Mouse (Mus musculus) spleen, adult 2 months (tissue): Measurements from ENCODE around the gene Ppp4r3b. TPM values are rescaled to one million over a fixed set of nuclear protein-coding genes. Genes with fewer than 3 reads are reported as not detected.

ENCODE experiments used
- DNase-seq, 2 experiments: peaks; one replicate each; pipeline versions ENCODE4 v3.0.0 to v3.0.0-alpha.2; 2012 to 2021; ENCODE audit warnings: low spot score in 2 of 2, low read depth in 1 of 2
- H3K27ac ChIP-seq: fragments of 200-500 bp; 2 replicates; pipeline ENCODE4 v1.5.1; 2012; ENCODE audit warnings: low read length, inconsistent platforms; ENCODE audit not compliant: insufficient read depth
- H3K27me3 ChIP-seq: fragments of 200-500 bp; 2 replicates; pipeline ENCODE4 v1.6.1; 2012; ENCODE audit warnings: mild to moderate bottlenecking, moderate library complexity, low read length, inconsistent platforms; ENCODE audit not compliant: control insufficient read depth, insufficient read depth
- H3K36me3 ChIP-seq: fragments of 200-500 bp; 2 replicates; pipeline ENCODE4 v1.6.1; 2012; ENCODE audit warnings: mild to moderate bottlenecking, low read length, inconsistent platforms; ENCODE audit not compliant: control insufficient read depth, insufficient read depth
- H3K4me1 ChIP-seq: fragments of 200-500 bp; 2 replicates; pipeline ENCODE4 v1.6.1; 2011; ENCODE audit warnings: inconsistent platforms; ENCODE audit not compliant: control insufficient read depth, insufficient read depth, insufficient read length
- H3K4me3 ChIP-seq: fragments of 200-500 bp; 2 replicates; pipeline ENCODE4 v1.5.1; 2011; ENCODE audit warnings: mild to moderate bottlenecking, inconsistent platforms; ENCODE audit not compliant: insufficient read depth, insufficient read length; ENCODE audit errors: extremely low read depth
- CTCF ChIP-seq: fragments of 200-500 bp; IDR thresholded peaks from 2 replicates; pipeline ENCODE4 v1.5.1; 2011; ENCODE audit warnings: mild to moderate bottlenecking, inconsistent platforms; ENCODE audit not compliant: insufficient read depth, insufficient read length, insufficient replicate concordance; ENCODE audit errors: extremely low read depth
- POLR2A ChIP-seq: fragments of 200-500 bp; IDR thresholded peaks from 2 replicates; pipeline ENCODE4 v1.6.1; 2011; ENCODE audit warnings: low read depth, low read length, inconsistent platforms
- WGBS: fragments of 180-500 bp; shearing (Covaris S2); methylation state at CpG from one replicate; pipeline ENCODE4 v1.1.7; 2018; 5-methylcytosine and 5-hydroxymethylcytosine counted together
- polyA plus RNA-seq: library from polyadenylated mRNA; depleted of rRNA; stranded (reverse); fragments of >200 nt; gene quantifications from 2 replicates; pipeline ENCODE4 v1.2.3, GENCODE M21; 2012

The Ppp4r3b gene
- polyA plus RNA-seq, 1 experiment, result 7.8 TPM

- no peaks in the 10 kb centered on the region for H3K4me1 ChIP-seq
- no peak overlapping the region for H3K27ac ChIP-seq
- no peaks in the 10 kb centered on the region for H3K27me3 ChIP-seq
- 90% methylated on average over 1 of the region's 1 CpGs for WGBS
- TF ChIP-seq CTCF, result no peak
- TF ChIP-seq POLR2A, result no peak
- H3K4me3 ChIP-seq, result no peak overlapping the region
- DNase-seq, result no peak
- peaks cover 12% of the 10 kb centered on the region for H3K36me3 ChIP-seq
Measured at GRCm38 (mm10) chr11:29233569-29233968, 60.9 kb downstream of the Ppp4r3b start.

GRCm38 (mm10) chr11:29237364-29237763 lies 64.7 kb downstream of the Ppp4r3b start:
- Histone ChIP-seq H3K4me1 (no peaks in the 10 kb centered on the region), H3K27me3 (no peaks in the 10 kb centered on the region), H3K27ac (no peak overlapping the region), H3K36me3 (no peaks in the 10 kb centered on the region; the same call in 1 of the 2 replicates), H3K4me3 (no peak overlapping the region)
- no peak for TF ChIP-seq CTCF
- DNase-seq, result no peak

DNA sequence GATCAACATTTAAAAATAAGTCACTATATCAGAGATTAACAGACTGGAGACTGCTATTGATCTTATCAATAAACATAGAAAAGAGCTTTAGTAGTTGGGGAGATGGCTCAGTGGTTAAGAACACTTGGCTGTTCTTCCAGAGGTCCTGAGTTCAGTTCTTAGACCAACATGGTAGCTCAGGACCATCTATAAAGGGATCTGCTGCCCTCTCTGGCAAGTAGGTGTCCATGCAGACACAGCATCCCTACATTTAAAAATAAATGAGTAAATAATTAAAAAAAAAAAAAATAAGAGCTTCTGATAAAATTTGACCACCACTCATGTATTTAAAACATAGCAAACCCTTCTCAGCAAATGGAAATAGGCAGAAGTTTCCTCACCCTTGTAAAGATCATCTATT lies 65.4 kb downstream of the Ppp4r3b start:
- Histone ChIP-seq H3K36me3 (peaks cover 4% of the 10 kb centered on the region), H3K27ac (no peak overlapping the region), H3K4me1 (no peaks in the 10 kb centered on the region), H3K27me3 (no peaks in the 10 kb centered on the region), H3K4me3 (no peak overlapping the region)
- TF ChIP-seq POLR2A (no peak), CTCF (no peak)
- no peak for DNase-seq

DNA sequence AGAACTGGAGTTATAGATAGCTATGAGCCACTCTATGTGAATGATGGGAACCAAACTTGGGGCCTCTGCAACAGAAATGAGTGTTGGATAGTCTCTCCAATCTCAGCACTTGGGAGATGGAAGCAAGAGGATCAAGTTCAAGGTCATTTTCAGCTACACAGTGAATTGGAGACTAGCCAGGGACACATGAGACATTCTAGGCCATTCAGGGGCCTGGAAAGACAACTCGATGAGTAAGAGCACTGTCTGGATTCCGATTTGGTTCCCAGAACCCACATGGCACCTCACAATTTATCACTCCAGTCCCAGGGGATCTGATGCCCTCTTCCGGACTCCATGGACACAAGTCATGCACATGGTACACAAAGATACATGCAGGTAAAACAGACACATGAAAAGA lies 65.9 kb downstream of the Ppp4r3b start:
- Histone ChIP-seq H3K27me3 (no peaks in the 10 kb centered on the region), H3K36me3 (peaks cover 6% of the 10 kb centered on the region), H3K4me1 (no peaks in the 10 kb centered on the region), H3K4me3 (no peak overlapping the region), H3K27ac (no peak overlapping the region)
- no peak for TF ChIP-seq CTCF
- TF ChIP-seq POLR2A, result no peak
- no peak for DNase-seq
- WGBS, result 89% methylated on average over 3 of the region's 3 CpGs

DNA sequence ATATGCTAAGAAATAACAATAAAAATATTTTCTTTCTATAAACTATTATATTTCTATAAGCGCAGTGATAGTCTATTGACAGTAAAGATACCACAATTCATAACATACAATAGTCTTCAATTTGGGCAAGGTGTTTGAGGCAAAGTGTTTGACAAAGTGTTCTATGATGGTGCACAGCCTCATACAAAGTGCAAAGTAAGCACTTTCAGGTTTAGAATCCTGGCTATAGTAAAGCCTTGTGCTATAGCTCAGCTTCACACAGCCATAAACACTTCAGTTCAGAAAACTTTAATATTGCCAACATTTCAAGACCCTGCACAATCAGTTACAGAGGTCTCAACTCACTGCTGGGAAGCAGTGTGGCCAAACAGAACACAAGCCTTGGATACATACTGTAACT lies 66.7 kb downstream of the Ppp4r3b start:
- no peak for DNase-seq

DNA sequence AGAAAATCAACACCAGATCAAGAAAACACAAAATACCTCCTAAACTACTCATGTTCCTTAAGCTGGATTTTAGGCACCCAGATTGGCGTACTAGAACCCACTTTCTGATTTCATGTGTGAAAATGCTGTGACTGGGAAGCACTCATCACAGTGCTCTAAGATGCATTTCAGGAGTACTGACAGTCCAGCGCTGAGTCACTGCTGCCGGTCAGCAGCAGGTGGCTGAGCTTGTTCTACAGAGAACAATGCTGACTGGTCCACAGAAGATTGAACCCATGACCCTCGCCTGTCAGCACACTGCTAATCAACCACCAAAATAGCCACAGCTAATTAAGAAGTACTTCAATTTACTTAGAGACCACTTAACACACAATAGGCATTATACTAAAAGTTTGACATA lies 69.3 kb downstream of the Ppp4r3b start:
- Histone ChIP-seq H3K4me1 (no peaks in the 10 kb centered on the region), H3K27me3 (no peaks in the 10 kb centered on the region), H3K27ac (no peak overlapping the region), H3K36me3 (peaks cover 7% of the 10 kb centered on the region), H3K4me3 (no peak overlapping the region)
- no peak for DNase-seq
- 96% methylated on average over 4 of the region's 4 CpGs for WGBS
- TF ChIP-seq CTCF (no peak), POLR2A (no peak)

More for the DNA sequence above, 66.7 kb downstream of the Ppp4r3b start:
- 96% methylated on average over 1 of the region's 1 CpGs for WGBS
- H3K4me3 ChIP-seq, result no peak overlapping the region
- TF ChIP-seq CTCF (no peak), POLR2A (no peak)
- H3K36me3 ChIP-seq, result peaks cover 7% of the 10 kb centered on the region
- no peak overlapping the region for H3K27ac ChIP-seq
- H3K4me1 ChIP-seq, result no peaks in the 10 kb centered on the region
- H3K27me3 ChIP-seq, result no peaks in the 10 kb centered on the region

- TF ChIP-seq CTCF (no peak), POLR2A (no peak)
- Histone ChIP-seq H3K4me3 (no peak overlapping the region), H3K36me3 (peaks cover 7% of the 10 kb centered on the region), H3K27ac (no peak overlapping the region), H3K4me1 (no peaks in the 10 kb centered on the region), H3K27me3 (no peaks in the 10 kb centered on the region)
- DNase-seq, result no peak
- WGBS, result 65% methylated on average over 4 of the region's 4 CpGs
Measured at GRCm38 (mm10) chr11:29245988-29246387, 73.3 kb downstream of the Ppp4r3b start.
